Mouse (Mus musculus) cerebral cortex, adult 2 months (tissue): Measurements from ENCODE around the gene Bfar.

Source experiments
- WGBS: fragments of 180-500 bp; shearing (Covaris S2); methylation state at CpG from one replicate; pipeline ENCODE4 v1.1.7; 2018; 5-methylcytosine and 5-hydroxymethylcytosine counted together

The Bfar gene

GRCm38 (mm10) chr16:13722937-13723336, 51.3 kb downstream of the Bfar start:
- WGBS = 43% methylated on average over 10 of the region's 10 CpGs

- 91% methylated on average over 5 of the region's 5 CpGs for WGBS
Observed at GRCm38 (mm10) chr16:13727811-13728335, 56.2 kb downstream of the Bfar start.

GRCm38 (mm10) chr16:13729428-13729827, 57.8 kb downstream of the Bfar start:
- WGBS = 91% methylated on average over 4 of the region's 4 CpGs

- WGBS = 20% methylated on average over 26 of the region's 26 CpGs
Observed at GRCm38 (mm10) chr16:13730285-13731255, 58.9 kb downstream of the Bfar start, which contains the start of gene Pla2g10. Gene Pla2g10 (minus strand): TSS chr16:13730983.

- WGBS = 86% methylated on average over 3 of the region's 3 CpGs
Observed at GRCm38 (mm10) chr16:13732786-13733185, 61.1 kb downstream of the Bfar start.

- 26% methylated on average over 9 of the region's 9 CpGs for WGBS
Observed at GRCm38 (mm10) chr16:13733518-13734137, 62.0 kb downstream of the Bfar start.

GRCm38 (mm10) chr16:13735977-13736376, 64.3 kb downstream of the Bfar start:
- WGBS = 93% methylated on average over 8 of the region's 8 CpGs

- 72% methylated on average over 4 of the region's 4 CpGs for WGBS
Observed at GRCm38 (mm10) chr16:13739044-13739443, 67.4 kb downstream of the Bfar start.

- 75% methylated on average over 2 of the region's 2 CpGs for WGBS
Observed at GRCm38 (mm10) chr16:13740844-13741243, 69.2 kb downstream of the Bfar start.

GRCm38 (mm10) chr16:13747708-13748107, 76.0 kb downstream of the Bfar start:
- WGBS = 91% methylated on average over 8 of the region's 8 CpGs

- WGBS = 85% methylated on average over 3 of the region's 3 CpGs
Observed at GRCm38 (mm10) chr16:13748124-13748523, 76.5 kb downstream of the Bfar start.

- WGBS = 27% methylated on average over 10 of the region's 10 CpGs
Observed at GRCm38 (mm10) chr16:13748813-13749212, 77.2 kb downstream of the Bfar start.

- 60% methylated on average over 5 of the region's 5 CpGs for WGBS
Observed at GRCm38 (mm10) chr16:13749306-13749705, 77.6 kb downstream of the Bfar start.

GRCm38 (mm10) chr16:13749981-13750380, 78.3 kb downstream of the Bfar start:
- WGBS = 69% methylated on average over 3 of the region's 3 CpGs

GRCm38 (mm10) chr16:13750626-13751025, 79.0 kb downstream of the Bfar start:
- WGBS = 89% methylated on average over 12 of the region's 13 CpGs
